Mouse (Mus musculus) gastrocnemius, adult 8-10 months (tissue): ENCODE data around the gene Scgb1b29. TPM values are rescaled to one million over a fixed set of nuclear protein-coding genes. Genes with fewer than 3 reads are reported as not detected.
"Not testable (repeated sequence)": the region's sequence is repeated elsewhere in the genome, so short reads cannot be mapped to it uniquely, and the experiment has no call there.

Experiments
- DNase-seq, 2 experiments: peaks; one replicate each; pipeline ENCODE4 v3.0.0; 2022; ENCODE audit warnings: low spot score in 2 of 2
- total RNA-seq, 4 experiments: library from RNA; stranded (reverse); gene quantifications; 2 replicates each; pipeline ENCODE4 v1.2.4; 2022

The Scgb1b29 gene
- total RNA-seq: not detected

DNA sequence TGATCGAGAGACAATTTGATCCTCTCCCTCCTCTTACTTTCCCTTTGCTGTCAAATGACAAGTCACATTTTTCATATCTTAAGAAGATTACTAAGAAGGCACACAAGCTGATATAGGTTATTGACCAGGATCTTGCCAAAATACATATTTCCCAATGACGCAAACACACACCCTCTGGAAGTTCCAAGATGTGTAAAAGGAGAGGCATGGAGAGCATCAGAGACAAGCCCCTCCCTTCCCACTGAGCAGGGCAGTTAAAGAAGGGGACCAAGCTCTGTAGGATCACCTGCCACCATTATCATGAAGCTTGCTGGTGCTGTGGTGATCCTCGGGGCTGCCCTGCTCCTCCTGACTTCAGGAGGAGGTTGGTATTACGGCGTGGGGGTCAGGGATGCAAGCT is at the start of gene Scgb1b29:
Scgb1b29 (plus strand) TSS at position 301 of the 400 bp plus-strand sequence.
- not testable (repeated sequence) for DNase-seq

DNA sequence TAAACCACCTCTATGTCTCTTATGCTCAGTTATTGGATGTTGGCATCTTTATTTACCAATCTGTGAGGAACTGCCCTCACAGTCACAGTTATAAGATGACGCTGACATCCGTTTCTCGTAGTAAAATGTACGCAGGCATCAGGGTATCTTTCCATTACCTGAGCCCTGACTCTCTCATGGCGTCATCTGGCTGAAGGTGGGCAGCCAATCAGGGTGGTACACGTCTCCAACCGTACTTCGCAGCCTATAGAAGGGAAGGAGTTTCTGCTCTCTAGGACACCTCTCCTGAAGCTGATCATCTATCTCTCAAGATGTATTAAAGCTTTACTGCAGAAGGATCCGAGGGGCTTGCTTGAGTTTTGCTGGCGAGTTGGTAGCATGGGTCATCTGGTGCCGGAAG is 12.7 kb upstream of the Scgb1b29 start:
- not testable (repeated sequence) for DNase-seq

Other genes with a start within 250 kb of the Scgb1b29 start
- not detected for gene Scgb2b11, start 230.4 kb upstream of the Scgb1b29 start, total RNA-seq
- not detected for gene Scgb1b11, start 218.7 kb upstream of the Scgb1b29 start, total RNA-seq
- not detected for gene Scgb2b12, start 114.3 kb upstream of the Scgb1b29 start, total RNA-seq
- gene Scgb1b12, start 107.4 kb upstream of the Scgb1b29 start, total RNA-seq: not detected